ENCODE assay signal across 9 mouse cellular contexts in genomic region chr10:125994855-125995254, GRCm38 (mm10). TPM values are rescaled to one million over a fixed set of nuclear protein-coding genes. Genes with fewer than 3 reads are reported as not detected.
DNase-seq lines count a peak whose midpoint lies in the region; ATAC-seq and TF ChIP-seq lines count a peak whose summit lies in the region.
"Had no signal": no experiment of that assay in that cellular context is flagged by ENCODE, and none has a peak within 500 bp of the region (broad histone marks: within the 10 kb centered on the region; RNA-seq: fewer than 3 reads in every experiment).

No protein-coding gene starts in this region.

- no peaks in the 10 kb centered on the region for H3K27me3 ChIP-seq in thymus, adult 2 months (ENCODE audit: control insufficient read depth, insufficient read depth, low read length)
- H3K27me3 ChIP-seq in heart, embryonic 15.5 days = no peaks in the 10 kb centered on the region
- H3K27me3 ChIP-seq in limb, embryonic 14.5 days (ENCODE audit: control insufficient read depth, insufficient read depth, low read length) = no peaks in the 10 kb centered on the region
- H3K27me3 ChIP-seq: CH12.LX had no signal

- TF ChIP-seq CTCF in thymus, adult 2 months (IDR thresholded peaks at IDR 0.05; ENCODE audit: borderline replicate concordance, control insufficient read depth, extremely low read depth, insufficient read depth, low read length, poor library complexity) = no peak

- DNase-seq in cerebellum, adult 11-12 months = peak; percentile 20
- DNase-seq in cerebellum, adult 11 months = no peak
- DNase-seq in thymus, postnatal 4 days = peak; percentile 32
- no peak for DNase-seq in thymus, adult 2 months
- peak; percentile 65 for DNase-seq in limb, embryonic 14.5 days (ENCODE audit: low spot score)
- no peak for DNase-seq in ovary, adult 18-20 months (ENCODE audit: low spot score)

- ATAC-seq in heart, embryonic 15.5 days (replicated peaks; ENCODE audit: insufficient number of reproducible peaks, insufficient read depth, low FRiP score, low read depth) = 0 out of 2 replicates have a peak, but pooled peaks have one; percentile 35
- 0 out of 2 replicates have a peak, but pooled peaks have one; percentile 42 for ATAC-seq in limb, embryonic 14.5 days (ENCODE audit: low FRiP score, low read depth)
- ATAC-seq in neutrophil, adult 5-6 weeks (ENCODE audit: extremely low read depth, insufficient number of reproducible peaks, low FRiP score, poor library complexity, severe bottlenecking) = 0 out of 2 replicates have a peak, but pooled peaks have one; percentile 30

- H3K9ac ChIP-seq in heart, embryonic 15.5 days = no peak overlapping the region
- no peak overlapping the region for H3K9ac ChIP-seq in limb, embryonic 14.5 days (ENCODE audit: low read depth, low read length, severe bottlenecking)

- H3K4me1 ChIP-seq in thymus, adult 2 months (replicated peaks; ENCODE audit: control insufficient read depth, insufficient read depth, low read length) = no peaks in the 10 kb centered on the region
- no peaks in the 10 kb centered on the region for H3K4me1 ChIP-seq in heart, embryonic 15.5 days (replicated peaks)
- peaks cover 30% of the 10 kb centered on the region for H3K4me1 ChIP-seq in limb, embryonic 14.5 days (ENCODE audit: control insufficient read depth, insufficient read depth, low read length)

- H3K4me3 ChIP-seq in thymus, adult 2 months (ENCODE audit: control insufficient read depth, insufficient read depth, low read length) = no peak overlapping the region
- no peak overlapping the region for H3K4me3 ChIP-seq in heart, embryonic 15.5 days
- H3K4me3 ChIP-seq in limb, embryonic 14.5 days (replicated peaks; ENCODE audit: low read length) = no peak overlapping the region

- WGBS in thymus, adult 2 months = 45% methylated on average over 1 of the region's 1 CpGs
- WGBS in heart, embryonic 15.5 days = 79% methylated on average over 1 of the region's 1 CpGs
- 75% methylated on average over 1 of the region's 1 CpGs for WGBS in limb, embryonic 14.5 days

- no peak for TF ChIP-seq POLR2A in thymus, adult 2 months (IDR thresholded peaks at IDR 0.05; ENCODE audit: control insufficient read depth, extremely low read depth, insufficient read depth, low read length, poor library complexity)
- TF ChIP-seq POLR2A in limb, embryonic 14.5 days (IDR thresholded peaks at IDR 0.05; ENCODE audit: borderline replicate concordance, extremely low read depth, insufficient read depth, insufficient read length) = no peak

- no peaks in the 10 kb centered on the region for H3K9me3 ChIP-seq in heart, embryonic 15.5 days (replicated peaks)
- H3K9me3 ChIP-seq in limb, embryonic 14.5 days (ENCODE audit: control insufficient read depth, low read length) = no peaks in the 10 kb centered on the region

- H3K27ac ChIP-seq in thymus, adult 2 months (ENCODE audit: control insufficient read depth, insufficient read depth, low read length) = no peak overlapping the region
- no peak overlapping the region for H3K27ac ChIP-seq in heart, embryonic 15.5 days
- no peak overlapping the region for H3K27ac ChIP-seq in limb, embryonic 14.5 days (replicated peaks; ENCODE audit: low read depth, low read length)

- no peak overlapping the region for H3K4me2 ChIP-seq in heart, embryonic 15.5 days
- H3K4me2 ChIP-seq in limb, embryonic 14.5 days (replicated peaks; ENCODE audit: low read depth, low read length, severe bottlenecking) = no peak overlapping the region

- H3K36me3 ChIP-seq in thymus, adult 2 months (ENCODE audit: control insufficient read depth, insufficient read depth, low read length) = no peaks in the 10 kb centered on the region
- H3K36me3 ChIP-seq in heart, embryonic 15.5 days = no peaks in the 10 kb centered on the region
- peaks cover 68% of the 10 kb centered on the region for H3K36me3 ChIP-seq in limb, embryonic 14.5 days (ENCODE audit: control insufficient read depth, insufficient read depth, low read length)

RNA-seq across cellular contexts. Expression of gene Lrig3, which starts 28.9 kb away (rescaled TPM):
- 2.2 and 2.3 TPM in 2 replicates for polyA plus RNA-seq in thymus, adult 2 months (2012; rRNA removed)
- polyA plus RNA-seq in heart, embryonic 15.5 days (2015; fragmentation: Nextera tagmentation; extraction: Ambion mirVana) = 1.5 and 3.4 TPM in 2 replicates
- polyA plus RNA-seq in limb, embryonic 14.5 days (2012; rRNA removed) = 84.9 and 106 TPM in 2 replicates
- 47.0 and 61.6 TPM in 2 replicates for polyA plus RNA-seq in limb, embryonic 14.5 days (2014; fragmentation: Nextera tagmentation; extraction: Ambion mirVana)
- total RNA-seq in neutrophil, adult 5-6 weeks (2017) = 0.12 TPM in 1 of 2 replicates, not detected in the other
- total RNA-seq: CH12.LX had no signal

Comparison
In these comparisons a context has a peak if more than half of its experiments do, and no peak if none do; other contexts are left out.
1. DNase-seq: peak in cerebellum, adult 11-12 months (single experiment), thymus, postnatal 4 days (single experiment) and limb, embryonic 14.5 days (single experiment); none in cerebellum, adult 11 months (single experiment), thymus, adult 2 months (single experiment) and ovary, adult 18-20 months (single experiment).
2. RNA of gene Lrig3, which starts 28.9 kb away (polyA plus RNA-seq): 47.0 to 106 TPM in limb, embryonic 14.5 days; 2.2 to 2.3 TPM in thymus, adult 2 months and 1.5 to 3.4 TPM in heart, embryonic 15.5 days; every median in the first group is over 10 times any median in the second.
3. Peak in every context shown above with its lines, with median percentiles within 50 percentile points of each other: ATAC-seq.